Mouse (Mus musculus) MEL (cell line): ENCODE measurements around the gene Zbtb7b. TPM values are rescaled to one million over a fixed set of nuclear protein-coding genes. Genes with fewer than 3 reads are reported as not detected.

Experiments used
- DNase-seq: peaks from one replicate; pipeline ENCODE4 v3.0.0; 2011; ENCODE audit warnings: low read depth, low spot score
- H3K27ac ChIP-seq: 2 replicates; pipeline ENCODE4 v1.5.1; 2012; ENCODE audit warnings: low read depth, mild to moderate bottlenecking, control low read depth, low read length, moderate library complexity; ENCODE audit not compliant: control insufficient read depth
- H3K27me3 ChIP-seq, 2 experiments: fragments of 150-350 bp in 1 of 2; sonication (generic) in 1 of 2; 2 replicates each; pipeline ENCODE4 v1.6.1; 2012; ENCODE audit warnings: low read length in 2 of 2, mild to moderate bottlenecking in 2 of 2, improper control_type of control experiment in 1 of 2, moderate library complexity in 1 of 2; ENCODE audit not compliant: insufficient read depth in 2 of 2, control insufficient read depth in 1 of 2
- H3K36me3 ChIP-seq, 2 experiments: 2 replicates each; pipeline ENCODE4 v1.6.1; 2012 to 2014; ENCODE audit warnings: low read length in 2 of 2, improper control_type of control experiment in 1 of 2, inconsistent platforms in 1 of 2, mild to moderate bottlenecking in 1 of 2; ENCODE audit not compliant: insufficient read depth in 2 of 2, control insufficient read depth in 1 of 2
- H3K4me1 ChIP-seq, 2 experiments: fragments of 150-350 bp in 1 of 2; sonication (generic) in 1 of 2; 2 replicates each; pipeline ENCODE4 v1.6.1; 2012; ENCODE audit warnings: low read length in 2 of 2, improper control_type of control experiment in 1 of 2, mild to moderate bottlenecking in 1 of 2; ENCODE audit not compliant: insufficient read depth in 2 of 2, control insufficient read depth in 1 of 2
- H3K4me3 ChIP-seq, 2 experiments: fragments of 150-350 bp in 1 of 2; sonication (generic) in 1 of 2; 2 replicates each; pipeline ENCODE4 v1.5.1; 2012; ENCODE audit warnings: low read depth in 2 of 2, low read length in 2 of 2, mild to moderate bottlenecking in 2 of 2, moderate library complexity in 2 of 2, control low read depth in 1 of 2, improper control_type of control experiment in 1 of 2; ENCODE audit not compliant: control insufficient read depth in 1 of 2, insufficient read depth in 1 of 2
- H3K79me2 ChIP-seq: 2 replicates; pipeline ENCODE4 v1.6.1; 2012; ENCODE audit warnings: mild to moderate bottlenecking, low read length, moderate library complexity; ENCODE audit not compliant: control insufficient read depth, poor library complexity, insufficient read depth
- H3K9ac ChIP-seq: 2 replicates; pipeline ENCODE4 v1.6.1; 2012; ENCODE audit warnings: low read depth, mild to moderate bottlenecking, control low read depth, low read length, moderate library complexity; ENCODE audit not compliant: control insufficient read depth, poor library complexity, severe bottlenecking
- H3K9me3 ChIP-seq: fragments of 150-350 bp; sonication (generic); replicated peaks from 2 replicates; pipeline ENCODE4 v1.6.1; 2012; ENCODE audit warnings: mild to moderate bottlenecking, low read length, improper control_type of control experiment, moderate library complexity; ENCODE audit not compliant: insufficient read depth
- BHLHE40 ChIP-seq: IDR thresholded peaks from 2 replicates; pipeline ENCODE4 v1.6.1; 2012; ENCODE audit warnings: low read depth, mild to moderate bottlenecking, inconsistent platforms, low read length, improper control_type of control experiment, borderline replicate concordance
- E2F4 ChIP-seq: IDR thresholded peaks from 2 replicates; pipeline ENCODE4 v1.6.1; 2011; ENCODE audit warnings: low read depth, low read length, improper control_type of control experiment, borderline replicate concordance
- ELF1 ChIP-seq: IDR thresholded peaks from 2 replicates; pipeline ENCODE4 v1.6.1; 2014; ENCODE audit warnings: low read depth, mild to moderate bottlenecking, inconsistent platforms, low read length, improper control_type of control experiment, moderate library complexity
- EP300 ChIP-seq, 2 experiments: IDR thresholded peaks; 2 replicates each; pipeline ENCODE4 v1.6.1; 2011; ENCODE audit warnings: improper control_type of control experiment in 2 of 2, low read length in 2 of 2, low read depth in 1 of 2, mild to moderate bottlenecking in 1 of 2
- GABPA ChIP-seq: IDR thresholded peaks from 2 replicates; pipeline ENCODE4 v1.6.1; 2012; ENCODE audit warnings: low read depth, mild to moderate bottlenecking, inconsistent platforms, low read length, improper control_type of control experiment, moderate library complexity
- GATA1 ChIP-seq: IDR thresholded peaks from 2 replicates; pipeline ENCODE4 v1.6.1; 2011; ENCODE audit warnings: low read depth, low read length, improper control_type of control experiment
- HCFC1 ChIP-seq: IDR thresholded peaks from 2 replicates; pipeline ENCODE4 v1.6.1; 2012; ENCODE audit warnings: low read depth, mild to moderate bottlenecking, inconsistent platforms, low read length, improper control_type of control experiment, moderate library complexity
- JUND ChIP-seq: IDR thresholded peaks from 2 replicates; pipeline ENCODE4 v1.6.1; 2011; ENCODE audit warnings: low read depth, mild to moderate bottlenecking, improper control_type of control experiment, low read length
- MAFK ChIP-seq: IDR thresholded peaks from 2 replicates; pipeline ENCODE4 v1.6.1; 2011; ENCODE audit warnings: low read depth, mild to moderate bottlenecking, low read length, improper control_type of control experiment, borderline replicate concordance
- MXI1 ChIP-seq: IDR thresholded peaks from 2 replicates; pipeline ENCODE4 v1.6.1; 2011; ENCODE audit warnings: mild to moderate bottlenecking, low read depth, low read length, improper control_type of control experiment
- MYB ChIP-seq: IDR thresholded peaks from 2 replicates; pipeline ENCODE4 v1.6.1; 2011; ENCODE audit warnings: mild to moderate bottlenecking, low read depth, low read length, improper control_type of control experiment
- MYC ChIP-seq: IDR thresholded peaks from 2 replicates; pipeline ENCODE4 v1.6.1; 2011; ENCODE audit warnings: low read depth, mild to moderate bottlenecking, low read length, improper control_type of control experiment, moderate library complexity
- NRF1 ChIP-seq: IDR thresholded peaks from 2 replicates; pipeline ENCODE4 v1.6.1; 2014; ENCODE audit warnings: low read depth, mild to moderate bottlenecking, inconsistent platforms, low read length, improper control_type of control experiment, moderate library complexity; ENCODE audit not compliant: poor library complexity, insufficient read depth, severe bottlenecking
- POLR2A ChIP-seq, 2 experiments: IDR thresholded peaks; 2 replicates each; pipeline ENCODE4 v1.6.1; 2011 to 2012; ENCODE audit warnings: low read length in 2 of 2, mild to moderate bottlenecking in 2 of 2, control low read depth in 1 of 2, improper control_type of control experiment in 1 of 2, low read depth in 1 of 2, moderate library complexity in 1 of 2; ENCODE audit not compliant: control insufficient read depth in 1 of 2, insufficient read depth in 1 of 2, poor library complexity in 1 of 2
- RAD21 ChIP-seq: IDR thresholded peaks from 2 replicates; pipeline ENCODE4 v1.6.1; 2011; ENCODE audit warnings: mild to moderate bottlenecking, low read depth, low read length, improper control_type of control experiment
- RCOR1 ChIP-seq: IDR thresholded peaks from 2 replicates; pipeline ENCODE4 v1.6.1; 2012; ENCODE audit warnings: low read depth, mild to moderate bottlenecking, inconsistent platforms, low read length, improper control_type of control experiment
- SMC3 ChIP-seq: IDR thresholded peaks from 2 replicates; pipeline ENCODE4 v1.6.1; 2011; ENCODE audit warnings: low read depth, low read length, improper control_type of control experiment
- TCF12 ChIP-seq: IDR thresholded peaks from 2 replicates; pipeline ENCODE4 v1.6.1; 2014; ENCODE audit warnings: low read depth, mild to moderate bottlenecking, inconsistent platforms, low read length, improper control_type of control experiment, moderate library complexity
- UBTF ChIP-seq: IDR thresholded peaks from 2 replicates; pipeline ENCODE4 v1.6.1; 2012; ENCODE audit warnings: low read depth, mild to moderate bottlenecking, inconsistent platforms, low read length, improper control_type of control experiment, moderate library complexity, borderline replicate concordance; ENCODE audit not compliant: insufficient read depth
- USF2 ChIP-seq, 2 experiments: IDR thresholded peaks; 2 replicates each; pipeline ENCODE4 v1.6.1; 2011 to 2012; ENCODE audit warnings: improper control_type of control experiment in 2 of 2, low read length in 2 of 2, borderline replicate concordance in 1 of 2, inconsistent platforms in 1 of 2, low read depth in 1 of 2, mild to moderate bottlenecking in 1 of 2; ENCODE audit not compliant: insufficient read depth in 1 of 2
- ZKSCAN1 ChIP-seq: IDR thresholded peaks from 2 replicates; pipeline ENCODE4 v1.6.1; 2012; ENCODE audit warnings: low read depth, mild to moderate bottlenecking, inconsistent platforms, low read length, improper control_type of control experiment, moderate library complexity
- ZNF384 ChIP-seq: IDR thresholded peaks from 2 replicates; pipeline ENCODE4 v1.6.1; 2012; ENCODE audit warnings: low read depth, mild to moderate bottlenecking, inconsistent platforms, low read length, improper control_type of control experiment
- polyA plus RNA-seq, 2 experiments: library from polyadenylated mRNA; stranded (reverse) in 1 of 2; unstranded in 1 of 2; fragments of >175 nt in 1 of 2; fragments of >200 nt in 1 of 2; gene quantifications; 2 replicates each; pipeline versions ENCODE4 v1.2.1 to v1.2.4; 2012; ENCODE audit warnings: low replicate concordance in 2 of 2, low read depth in 1 of 2; ENCODE audit not compliant: insufficient read length in 2 of 2, insufficient read depth in 1 of 2, missing spikeins in 1 of 2
- total RNA-seq: library from RNA; depleted of rRNA; stranded (reverse); fragments of 300-350 nt; gene quantifications from 2 replicates; pipeline ENCODE4 v1.2.3, GENCODE M21; 2012

Gene Zbtb7b
- total and polyA plus RNA-seq, 3 experiments: 8.5 to 20.1 TPM; not detected in 1

GRCm38 (mm10) chr3:89383651-89384255, 10.8 kb downstream of the Zbtb7b start:
- Histone ChIP-seq H3K9me3 (no peaks in the 10 kb centered on the region), H3K79me2 (no peaks in the 10 kb centered on the region), H3K27ac (no peak overlapping the region), H3K4me1 (peaks cover 0 to 12% of the 10 kb centered on the region in 2 experiments; a peak in 3 of 4 replicates), H3K9ac (no peak overlapping the region), H3K36me3 (peaks cover 0 to 7% of the 10 kb centered on the region in 2 experiments; a peak in 2 of 4 replicates), H3K4me3 (no peak overlapping the region), H3K27me3 (no peaks in the 10 kb centered on the region)
- DNase-seq: no peak
- TF ChIP-seq RAD21 (no peak), TCF12 (no peak), GABPA (no peak), MYB (no peak), ELF1 (no peak), RCOR1 (no peak), EP300 (IDR thresholded peaks at IDR 0.05; ENCODE audit: low read depth in 1 of 2, low read length in 2 of 2) (no peak), MXI1 (no peak), GATA1 (no peak), MYC (no peak), UBTF (no peak), POLR2A (IDR thresholded peaks at IDR 0.05; ENCODE audit: control insufficient read depth in 1 of 2, insufficient read depth in 1 of 2, low read depth in 1 of 2, low read length in 2 of 2, poor library complexity in 1 of 2) (no peak)

DNA sequence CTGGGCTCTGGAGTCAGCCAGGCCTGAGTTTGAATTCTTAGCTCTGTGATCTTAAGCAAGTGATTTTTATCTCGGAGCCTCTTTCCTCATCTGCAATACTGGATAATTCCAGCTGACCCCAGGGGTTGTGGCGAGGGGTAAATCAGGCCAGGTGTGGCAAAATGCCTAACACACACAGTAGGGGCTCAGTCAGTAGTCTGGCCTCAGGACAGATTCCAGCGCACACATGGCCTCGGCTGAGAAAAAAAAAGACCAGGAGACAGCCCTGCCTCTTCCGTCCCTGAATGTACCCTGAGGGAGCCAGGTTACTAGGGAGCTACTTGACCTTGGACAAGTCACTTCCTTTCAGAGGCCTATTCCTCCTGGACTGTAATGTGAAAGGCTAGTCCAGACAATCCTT, 11.6 kb downstream of the Zbtb7b start:
- no peaks in the 10 kb centered on the region for H3K79me2 ChIP-seq
- DNase-seq: no peak
- peaks cover 0 to 4% of the 10 kb centered on the region in 2 experiments; a peak in 3 of 4 replicates for H3K4me1 ChIP-seq
- H3K27me3 ChIP-seq: no peaks in the 10 kb centered on the region
- H3K36me3 ChIP-seq: peaks cover 0 to under 1% of the 10 kb centered on the region in 2 experiments; a peak in 1 of 4 replicates
- no peak overlapping the region for H3K9ac ChIP-seq
- no peak overlapping the region for H3K4me3 ChIP-seq
- H3K9me3 ChIP-seq: no peaks in the 10 kb centered on the region
- TF ChIP-seq NRF1 (no peak), JUND (no peak), ZKSCAN1 (no peak), MYB (no peak), E2F4 (no peak), MXI1 (no peak), GABPA (no peak), RAD21 (no peak), ZNF384 (no peak), USF2 (IDR thresholded peaks at IDR 0.05; ENCODE audit: borderline replicate concordance in 1 of 2, insufficient read depth in 1 of 2, low read depth in 1 of 2, low read length in 2 of 2) (no peak), RCOR1 (no peak), HCFC1 (no peak), BHLHE40 (no peak), SMC3 (no peak), TCF12 (no peak), MAFK (no peak)
- H3K27ac ChIP-seq: no peak overlapping the region
